Mouse (Mus musculus): ENCODE measurements at regions not wholly inside any gene's neighbourhood (a gene's known extent, or its start where the extent isn't known, plus 50 kb on each side); places are given as distances from the start of the nearest gene placed in this dataset.

DNA sequence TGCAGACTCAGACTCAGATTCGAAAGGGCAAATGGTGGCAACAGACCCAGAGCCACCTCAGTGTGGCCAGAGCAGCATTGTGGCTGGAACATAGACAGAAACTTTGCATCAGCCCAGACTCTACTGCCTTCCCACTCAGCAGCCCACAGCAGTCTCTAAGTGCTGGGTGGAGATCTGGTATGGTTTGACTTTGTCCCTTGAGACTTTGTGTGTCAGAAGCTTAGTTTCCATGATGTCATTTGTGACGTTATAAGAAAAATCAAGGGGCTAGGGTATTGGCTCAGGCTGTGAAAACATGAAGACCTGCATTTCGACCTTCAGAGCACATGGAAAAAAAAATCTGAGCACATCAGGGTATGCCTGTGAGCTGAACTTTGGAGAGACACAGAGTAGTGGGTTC lies 56.2 kb upstream of the Rbpj start:
- H3K4me3 ChIP-seq (replicated peaks) = no peak overlapping the region
- no peak overlapping the region for H3K27ac ChIP-seq (replicated peaks)
- no peaks in the 10 kb centered on the region for H3K9me3 ChIP-seq (replicated peaks)
- no peak overlapping the region for H3K9ac ChIP-seq (replicated peaks)
- no peaks in the 10 kb centered on the region for H3K36me3 ChIP-seq
- H3K4me1 ChIP-seq = no peaks in the 10 kb centered on the region
- H3K4me2 ChIP-seq = no peak overlapping the region
- ATAC-seq (ENCODE audit: low FRiP score) = no peak
- 79% methylated on average over 3 of the region's 3 CpGs for WGBS
- no peaks in the 10 kb centered on the region for H3K27me3 ChIP-seq (replicated peaks)

DNA sequence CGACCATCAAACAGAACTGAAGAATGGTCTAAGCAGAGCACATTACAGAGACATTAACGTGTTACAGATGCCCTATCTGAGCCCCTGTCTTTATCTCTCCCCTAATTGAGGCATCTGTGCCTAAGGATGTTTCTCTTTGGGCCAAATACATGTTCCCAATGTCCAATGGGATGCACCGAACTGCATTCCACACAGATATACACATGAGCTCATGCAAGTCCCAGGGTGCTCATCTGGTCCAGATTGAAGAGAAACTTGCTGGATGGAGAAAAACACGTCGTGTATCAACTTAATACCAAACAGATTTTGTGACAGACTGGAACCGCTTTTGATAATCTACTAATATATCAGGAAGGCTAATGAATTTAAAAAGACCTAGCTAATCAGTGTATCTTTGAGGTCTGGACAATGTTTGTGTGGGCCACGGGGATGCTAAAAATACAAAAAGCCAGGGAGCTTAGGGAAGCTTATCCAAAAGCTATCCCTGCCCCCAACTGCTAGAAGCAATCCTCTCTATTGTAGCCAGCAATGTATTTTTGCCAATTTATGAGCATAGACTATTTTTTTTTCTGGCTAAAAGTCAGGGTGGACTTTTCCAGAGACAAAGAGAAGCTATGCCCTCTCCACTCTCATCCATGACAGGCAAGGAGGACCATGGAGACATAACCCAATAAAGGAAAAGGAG lies 53.4 kb upstream of the Rbpj start:
- Histone ChIP-seq H3K27me3 (replicated peaks) (no peaks in the 10 kb centered on the region), H3K4me3 (replicated peaks) (no peak overlapping the region), H3K4me2 (no peak overlapping the region), H3K36me3 (no peaks in the 10 kb centered on the region), H3K9me3 (replicated peaks) (no peaks in the 10 kb centered on the region), H3K4me1 (no peaks in the 10 kb centered on the region), H3K27ac (replicated peaks) (no peak overlapping the region), H3K9ac (replicated peaks) (no peak overlapping the region)
- WGBS = 70% methylated on average over 7 of the region's 7 CpGs
- ATAC-seq (ENCODE audit: low FRiP score) = no peak

DNA sequence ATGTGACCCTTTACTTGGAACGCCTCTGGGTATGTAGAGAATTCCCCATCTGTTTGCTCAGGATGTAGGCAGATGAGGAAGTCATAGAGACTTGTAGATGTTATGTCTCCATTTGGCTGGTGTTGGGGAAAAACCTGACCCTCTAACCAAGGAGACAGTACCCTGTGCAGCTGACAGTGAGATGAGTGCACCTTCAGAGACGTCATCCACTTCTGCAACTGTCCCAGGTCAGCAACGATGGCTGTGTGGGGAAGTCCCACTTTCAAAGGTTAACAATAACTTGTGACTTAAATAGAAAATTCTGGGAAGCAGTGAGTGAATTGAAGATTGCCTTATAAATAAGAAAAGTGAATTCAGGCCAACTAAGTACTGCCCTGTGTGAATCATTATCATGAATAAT lies 52.3 kb upstream of the Rbpj start:
- WGBS = 87% methylated on average over 3 of the region's 3 CpGs
- Histone ChIP-seq H3K9me3 (replicated peaks) (no peaks in the 10 kb centered on the region), H3K9ac (replicated peaks) (no peak overlapping the region), H3K27ac (replicated peaks) (no peak overlapping the region), H3K36me3 (no peaks in the 10 kb centered on the region), H3K4me2 (no peak overlapping the region), H3K4me1 (no peaks in the 10 kb centered on the region), H3K4me3 (replicated peaks) (no peak overlapping the region), H3K27me3 (replicated peaks) (no peaks in the 10 kb centered on the region)
- ATAC-seq (ENCODE audit: low FRiP score) = no peak

DNA sequence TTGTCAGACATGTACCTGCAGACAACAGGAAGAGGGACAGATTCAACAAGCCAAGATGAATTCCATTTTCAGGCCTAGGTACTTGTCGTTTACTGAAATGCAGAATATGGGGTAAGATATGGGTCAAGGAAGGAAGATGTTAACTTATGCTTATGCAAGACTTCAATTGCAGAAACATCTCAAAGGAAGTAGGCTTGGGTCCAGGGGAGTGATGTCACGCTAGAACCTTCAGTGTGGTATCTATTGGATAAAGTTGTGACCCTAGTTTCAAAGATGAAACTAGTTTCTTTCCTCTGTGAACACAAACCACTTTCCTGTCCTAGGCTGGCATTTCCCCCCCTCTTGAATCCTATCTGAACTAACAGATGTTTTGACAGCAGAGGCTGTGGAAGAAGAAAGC lies 50.5 kb upstream of the Rbpj start:
- 88% methylated on average over 2 of the region's 2 CpGs for WGBS
- Histone ChIP-seq H3K27ac (replicated peaks) (no peak overlapping the region), H3K4me2 (no peak overlapping the region), H3K9ac (replicated peaks) (no peak overlapping the region), H3K27me3 (replicated peaks) (no peaks in the 10 kb centered on the region), H3K36me3 (no peaks in the 10 kb centered on the region), H3K9me3 (replicated peaks) (no peaks in the 10 kb centered on the region), H3K4me3 (replicated peaks) (no peak overlapping the region), H3K4me1 (no peaks in the 10 kb centered on the region)
- no peak for ATAC-seq (ENCODE audit: low FRiP score)
